In genomic region chr4:86053487-86054237, GRCm38 (mm10) we compare ENCODE assay signal across 9 mouse cellular contexts.
A peak's percentile ranks its signal among the peaks of the same experiment; 100 is the strongest.
DNase-seq lines count a peak whose midpoint lies in the region; ATAC-seq lines count a peak whose summit lies in the region.
"Had no signal": no experiment of that assay in that cellular context is flagged by ENCODE, and none has a peak within 500 bp of the region (broad histone marks: within the 10 kb centered on the region; RNA-seq: fewer than 3 reads in every experiment).

No protein-coding gene starts in this region.

- H3K27me3 ChIP-seq in hindbrain, embryonic 15.5 days: no peaks in the 10 kb centered on the region
- no peaks in the 10 kb centered on the region for H3K27me3 ChIP-seq in lung, embryonic 16.5 days (ENCODE audit: control insufficient read depth, insufficient read depth, low read depth, low read length)
- H3K27me3 ChIP-seq: CH12.LX had no signal

- peak; percentile 98 for ATAC-seq in hindbrain, embryonic 15.5 days (ENCODE audit: low FRiP score, low read depth)
- peak; percentile 91 for ATAC-seq in lung, embryonic 16.5 days (ENCODE audit: low read depth)

- peak overlapping the region; percentile 48 for H3K4me3 ChIP-seq in hindbrain, embryonic 15.5 days
- H3K4me3 ChIP-seq in lung, embryonic 16.5 days (ENCODE audit: low read length): peak overlapping the region; percentile 45

- H3K4me1 ChIP-seq in hindbrain, embryonic 15.5 days (replicated peaks): peaks cover 5% of the 10 kb centered on the region
- no peaks in the 10 kb centered on the region for H3K4me1 ChIP-seq in lung, embryonic 16.5 days (replicated peaks; ENCODE audit: control insufficient read depth, insufficient read depth, low read length)

- 1% methylated on average over 20 of the region's 20 CpGs for WGBS in hindbrain, embryonic 15.5 days
- WGBS in lung, embryonic 16.5 days: under 1% methylated on average over 19 of the region's 20 CpGs

- H3K4me2 ChIP-seq in hindbrain, embryonic 15.5 days: peak overlapping the region; percentile 72
- H3K4me2 ChIP-seq in lung, embryonic 16.5 days (ENCODE audit: low read depth, low read length): peak overlapping the region; percentile 70

- DNase-seq in Muller cell, postnatal 12 days (ENCODE audit: inconsistent ontology term): peak; percentile 94
- DNase-seq in cerebellum, postnatal 36 days: peak; percentile 24 to 45
- DNase-seq in gastrocnemius, adult 18-20 months (ENCODE audit: low spot score): peak; percentile 62
- peak; percentile 20 to 42 for DNase-seq in layer of hippocampus, postnatal 25 days (ENCODE audit: extremely low spot score in 1 of 2, low spot score in 1 of 2)
- peak; percentile 28 for DNase-seq in ovary, postnatal 14 days (ENCODE audit: low spot score)
- DNase-seq in spleen, postnatal 4 days (ENCODE audit: low spot score in 2 of 2): no peak

- H3K27ac ChIP-seq in hindbrain, embryonic 15.5 days (replicated peaks): peak overlapping the region; percentile 77
- no peak overlapping the region for H3K27ac ChIP-seq in lung, embryonic 16.5 days (ENCODE audit: low read length)

- H3K9ac ChIP-seq in hindbrain, embryonic 15.5 days: peak overlapping the region; percentile 46
- H3K9ac ChIP-seq in lung, embryonic 16.5 days (ENCODE audit: low read length): peak overlapping the region; percentile 53

- no peaks in the 10 kb centered on the region for H3K36me3 ChIP-seq in hindbrain, embryonic 15.5 days
- H3K36me3 ChIP-seq in lung, embryonic 16.5 days (ENCODE audit: control insufficient read depth, insufficient read depth, low read length): no peaks in the 10 kb centered on the region

- H3K9me3 ChIP-seq in hindbrain, embryonic 15.5 days: no peaks in the 10 kb centered on the region
- H3K9me3 ChIP-seq in lung, embryonic 16.5 days (ENCODE audit: control insufficient read depth, low read length): no peaks in the 10 kb centered on the region

Comparison
In these comparisons a context has a peak if more than half of its experiments do, and no peak if none do; other contexts are left out.
1. DNase-seq: peak in Muller cell, postnatal 12 days (single experiment), cerebellum, postnatal 36 days (2 of 2), gastrocnemius, adult 18-20 months (single experiment), layer of hippocampus, postnatal 25 days (2 of 2) and ovary, postnatal 14 days (single experiment); none in spleen, postnatal 4 days (0 of 2).